Mouse (Mus musculus) liver, embryonic 11.5 days (tissue): ENCODE results near the gene Pcp2. TPM values are rescaled to one million over a fixed set of nuclear protein-coding genes. Genes with fewer than 3 reads are reported as not detected.

ENCODE experiments used
- ATAC-seq: fragments of 200-750 bp; cut with Nextera tagmentation; replicated peaks from 2 replicates; pipeline ENCODE4 v1.8.0; 2017; ENCODE audit warnings: moderate number of reproducible peaks, mild to moderate bottlenecking, moderate TSS enrichment, moderate library complexity; ENCODE audit not compliant: low FRiP score
- DNase-seq: peaks from one replicate; pipeline ENCODE4 v3.0.0-alpha.2; 2017; ENCODE audit warnings: low spot score
- H3K27ac ChIP-seq: fragments of 300-500 bp; sonication (generic); 2 replicates; pipeline ENCODE4 v1.5.1; 2014; ENCODE audit warnings: mild to moderate bottlenecking, low read depth, low read length, control low read depth
- H3K27me3 ChIP-seq: fragments of 300-500 bp; sonication (generic); replicated peaks from 2 replicates; pipeline ENCODE4 v1.6.1; 2014; ENCODE audit warnings: low read length, mixed read lengths; ENCODE audit not compliant: control insufficient read depth, insufficient read depth
- H3K36me3 ChIP-seq: fragments of 300-500 bp; sonication (generic); 2 replicates; pipeline ENCODE4 v1.6.1; 2014; ENCODE audit warnings: mild to moderate bottlenecking, low read length, moderate library complexity, mixed read lengths; ENCODE audit not compliant: control insufficient read depth, insufficient read depth
- H3K4me1 ChIP-seq: fragments of 300-500 bp; sonication (generic); replicated peaks from 2 replicates; pipeline ENCODE4 v1.6.1; 2014; ENCODE audit warnings: low read length, mixed read lengths; ENCODE audit not compliant: control insufficient read depth, insufficient read depth
- H3K4me2 ChIP-seq: fragments of 300-500 bp; sonication (generic); 2 replicates; pipeline ENCODE4 v1.6.1; 2014; ENCODE audit warnings: mild to moderate bottlenecking, control low read depth, moderate library complexity
- H3K4me3 ChIP-seq: fragments of 300-500 bp; sonication (generic); 2 replicates; pipeline ENCODE4 v1.5.1; 2014; ENCODE audit warnings: low read depth, low read length, control low read depth
- H3K9ac ChIP-seq: fragments of 300-500 bp; sonication (generic); 2 replicates; pipeline ENCODE4 v1.6.1; 2014; ENCODE audit warnings: low read depth, low read length, control low read depth
- H3K9me3 ChIP-seq: fragments of 300-500 bp; sonication (generic); 2 replicates; pipeline ENCODE4 v1.6.1; 2016; ENCODE audit warnings: low read length, inconsistent platforms, mixed read lengths; ENCODE audit not compliant: control insufficient read depth
- whole genome bisulfite sequencing: fragments of 180-500 bp; shearing (Covaris S2); extraction: QIAGEN DNeasy Blood & Tissue Kit; methylation state at CpG from one replicate; pipeline ENCODE4 v1.1.7; 2014; 5-methylcytosine and 5-hydroxymethylcytosine counted together
- polyA plus RNA-seq: library from polyadenylated mRNA; unstranded; fragments of >200 nt; fragmentation: Nextera tagmentation; extraction: Ambion mirVana; gene quantifications from 2 replicates; pipeline ENCODE4 v1.2.1, GENCODE M21; 2014

Pcp2 gene
- polyA plus RNA-seq, 1 experiment from 2014 or later: 0.40 TPM

DNA sequence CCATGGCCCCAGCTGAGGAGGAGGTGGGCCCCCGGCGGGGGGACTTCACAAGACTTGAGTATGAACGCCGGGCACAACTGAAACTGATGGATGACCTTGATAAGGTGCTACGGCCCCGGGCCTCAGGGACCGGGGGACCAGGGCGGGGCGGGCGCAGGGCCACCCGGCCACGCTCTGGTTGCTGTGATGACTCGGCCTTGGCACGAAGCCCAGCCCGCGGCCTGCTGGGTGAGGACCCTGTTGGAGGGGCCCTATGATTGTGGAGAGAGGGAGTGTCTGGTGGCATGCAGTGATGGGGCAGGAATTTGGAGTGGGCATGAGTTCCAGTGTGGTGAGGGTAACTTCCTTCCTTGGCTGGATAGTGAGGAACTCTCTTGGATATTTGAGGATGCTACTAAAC, 18.8 kb downstream of the Pcp2 start:
- Histone ChIP-seq H3K4me2 (no peak overlapping the region), H3K4me1 (no peaks in the 10 kb centered on the region), H3K4me3 (no peak overlapping the region), H3K9ac (no peak overlapping the region), H3K27me3 (no peaks in the 10 kb centered on the region), H3K27ac (no peak overlapping the region), H3K36me3 (peaks cover 20% of the 10 kb centered on the region), H3K9me3 (no peaks in the 10 kb centered on the region)
- no peak for ATAC-seq
- DNase-seq: no peak
- WGBS: 73% methylated on average over 16 of the region's 16 CpGs

- WGBS: 71% methylated on average over 13 of the region's 13 CpGs
- no peak overlapping the region for H3K9ac ChIP-seq
- no peak overlapping the region for H3K4me2 ChIP-seq
- no peaks in the 10 kb centered on the region for H3K27me3 ChIP-seq
- ATAC-seq (no peak), DNase-seq (no peak)
- no peak overlapping the region for H3K27ac ChIP-seq
- no peaks in the 10 kb centered on the region for H3K9me3 ChIP-seq
- H3K4me1 ChIP-seq: no peaks in the 10 kb centered on the region
- no peaks in the 10 kb centered on the region for H3K36me3 ChIP-seq
- no peak overlapping the region for H3K4me3 ChIP-seq
Measured at GRCm38 (mm10) chr8:3603439-3603838, 21.9 kb downstream of the Pcp2 start.

DNA sequence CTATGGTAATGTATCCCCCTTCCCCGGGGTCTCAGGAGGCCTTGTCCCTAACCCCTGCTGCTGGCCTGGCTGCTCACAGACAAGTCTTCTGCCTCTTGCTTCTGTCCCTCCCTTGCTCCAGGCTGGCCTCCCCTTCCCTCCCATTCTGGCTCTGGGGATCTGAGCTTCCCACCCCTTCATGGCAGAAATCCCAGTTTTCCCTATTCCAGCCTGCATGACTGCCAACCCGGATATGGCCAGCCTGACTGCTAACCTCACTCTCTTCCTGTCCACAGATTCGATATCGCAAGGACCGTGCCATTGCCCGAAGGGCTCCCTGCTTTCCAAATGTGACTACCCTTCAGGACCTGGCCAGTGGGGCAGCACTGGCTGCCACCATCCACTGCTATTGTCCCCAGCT, 24.9 kb downstream of the Pcp2 start:
- ATAC-seq (no peak), DNase-seq (no peak)
- Histone ChIP-seq H3K36me3 (no peaks in the 10 kb centered on the region; the same call in 1 of the 2 replicates), H3K4me1 (no peaks in the 10 kb centered on the region), H3K9ac (no peak overlapping the region), H3K27me3 (no peaks in the 10 kb centered on the region), H3K9me3 (no peaks in the 10 kb centered on the region), H3K4me3 (no peak overlapping the region), H3K4me2 (no peak overlapping the region), H3K27ac (no peak overlapping the region)
- WGBS: 84% methylated on average over 6 of the region's 6 CpGs

DNA sequence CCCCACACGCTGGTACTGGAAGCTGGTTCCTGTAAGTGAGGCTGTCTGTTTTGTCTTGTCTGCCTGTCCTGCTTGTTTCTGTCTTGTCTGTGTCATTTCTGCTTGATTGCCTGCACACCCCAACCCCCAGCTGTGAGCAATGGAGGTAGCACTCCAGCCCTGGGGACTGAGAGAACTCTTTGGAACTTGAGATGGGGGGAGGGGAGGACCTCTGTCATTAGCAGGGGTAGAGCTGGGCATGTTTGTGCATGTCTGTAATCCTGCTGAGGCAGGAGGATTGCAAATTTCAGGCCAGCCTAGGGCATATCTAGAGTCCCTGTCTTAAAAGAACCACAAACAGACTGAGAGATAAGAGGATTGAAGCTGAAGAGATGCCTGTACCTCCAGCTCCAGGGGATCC, 26.1 kb downstream of the Pcp2 start:
- no peak overlapping the region for H3K27ac ChIP-seq
- no peaks in the 10 kb centered on the region for H3K27me3 ChIP-seq
- no peaks in the 10 kb centered on the region; the same call in 1 of the 2 replicates for H3K36me3 ChIP-seq
- no peak overlapping the region for H3K4me2 ChIP-seq
- DNase-seq (no peak), ATAC-seq (no peak)
- H3K9ac ChIP-seq: no peak overlapping the region
- H3K9me3 ChIP-seq: no peaks in the 10 kb centered on the region
- no peak overlapping the region for H3K4me3 ChIP-seq
- no peaks in the 10 kb centered on the region for H3K4me1 ChIP-seq
- WGBS: 62% methylated on average over 1 of the region's 1 CpGs

- H3K9ac ChIP-seq: no peak overlapping the region
- no peak overlapping the region for H3K4me3 ChIP-seq
- H3K4me2 ChIP-seq: no peak overlapping the region
- no peak overlapping the region for H3K27ac ChIP-seq
- H3K9me3 ChIP-seq: no peaks in the 10 kb centered on the region
- ATAC-seq (peak; percentile 30; the same call in 1 of the 2 replicates), DNase-seq (no peak)
- H3K27me3 ChIP-seq: no peaks in the 10 kb centered on the region
- 63% methylated on average over 3 of the region's 3 CpGs for WGBS
- H3K4me1 ChIP-seq: no peaks in the 10 kb centered on the region
- no peaks in the 10 kb centered on the region; the same call in 1 of the 2 replicates for H3K36me3 ChIP-seq
Measured at GRCm38 (mm10) chr8:3598054-3598453, 27.3 kb downstream of the Pcp2 start.

- WGBS: 83% methylated on average over 2 of the region's 2 CpGs
- Histone ChIP-seq H3K4me1 (no peaks in the 10 kb centered on the region), H3K36me3 (no peaks in the 10 kb centered on the region; the same call in 1 of the 2 replicates), H3K4me2 (no peak overlapping the region), H3K4me3 (no peak overlapping the region), H3K9ac (no peak overlapping the region), H3K9me3 (no peaks in the 10 kb centered on the region), H3K27me3 (no peaks in the 10 kb centered on the region), H3K27ac (no peak overlapping the region)
- ATAC-seq (no peak), DNase-seq (no peak)
Measured at GRCm38 (mm10) chr8:3594466-3594865, 30.9 kb downstream of the Pcp2 start.

DNA sequence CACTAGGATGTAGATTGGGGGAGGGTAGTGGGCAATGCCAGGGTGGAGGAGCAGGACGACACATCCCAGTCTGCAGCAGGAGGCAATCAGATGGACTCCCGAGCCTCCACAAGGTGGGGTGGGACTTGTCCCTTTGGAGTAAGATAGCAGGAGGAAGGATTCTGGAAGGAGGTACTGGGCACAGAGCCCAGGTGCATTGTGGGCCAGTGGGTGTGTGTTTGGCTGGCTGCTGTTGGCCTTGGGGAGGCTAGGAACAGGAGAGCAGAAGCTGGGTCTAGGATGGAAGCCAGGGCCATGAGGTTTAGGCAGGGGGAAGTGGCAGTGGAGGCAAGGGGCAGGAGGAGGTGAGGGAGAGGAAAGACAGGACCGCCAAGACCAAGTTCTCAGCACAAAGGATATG, 31.9 kb downstream of the Pcp2 start:
- WGBS: 53% methylated on average over 3 of the region's 3 CpGs
- no peak for ATAC-seq

DNA sequence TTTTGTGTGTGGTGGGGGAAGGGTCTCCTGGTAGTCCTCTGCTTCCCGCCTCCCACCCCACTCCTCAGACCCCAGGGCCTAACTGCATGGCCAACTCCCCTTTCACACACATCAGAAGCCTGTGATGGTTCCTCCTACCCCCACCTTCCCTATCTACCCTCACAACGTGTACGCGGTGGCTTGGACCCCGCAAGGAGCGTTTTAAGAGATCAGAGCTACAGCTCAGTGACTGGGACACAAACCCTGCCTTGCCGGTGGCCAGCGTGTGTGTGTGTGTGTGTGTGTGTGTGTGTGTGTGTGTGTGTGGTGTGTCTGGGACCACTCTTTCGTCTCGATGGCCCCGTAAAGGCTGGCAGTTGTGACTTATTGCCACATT, 37.1 kb downstream of the Pcp2 start:
- ATAC-seq: 0 out of 2 replicates have a peak, but pooled peaks have one; percentile 35
- Histone ChIP-seq H3K9me3 (no peaks in the 10 kb centered on the region), H3K36me3 (no peaks in the 10 kb centered on the region), H3K27ac (no peak overlapping the region), H3K4me1 (peaks cover 5% of the 10 kb centered on the region), H3K27me3 (peaks cover 8% of the 10 kb centered on the region; the same call in 1 of the 2 replicates), H3K4me2 (peak overlapping the region; percentile 87), H3K9ac (peak overlapping the region; percentile 67), H3K4me3 (peak overlapping the region; percentile 76)
- 10% methylated on average over 11 of the region's 11 CpGs for WGBS
- no peak for DNase-seq

More for the DNA sequence above, 31.9 kb downstream of the Pcp2 start:
- H3K36me3 ChIP-seq: no peaks in the 10 kb centered on the region; the same call in 1 of the 2 replicates
- H3K9me3 ChIP-seq: no peaks in the 10 kb centered on the region
- H3K4me2 ChIP-seq: no peak overlapping the region
- H3K4me3 ChIP-seq: no peak overlapping the region
- H3K27me3 ChIP-seq: no peaks in the 10 kb centered on the region
- H3K4me1 ChIP-seq: no peaks in the 10 kb centered on the region
- H3K9ac ChIP-seq: no peak overlapping the region
- no peak overlapping the region for H3K27ac ChIP-seq
- no peak for DNase-seq

DNA sequence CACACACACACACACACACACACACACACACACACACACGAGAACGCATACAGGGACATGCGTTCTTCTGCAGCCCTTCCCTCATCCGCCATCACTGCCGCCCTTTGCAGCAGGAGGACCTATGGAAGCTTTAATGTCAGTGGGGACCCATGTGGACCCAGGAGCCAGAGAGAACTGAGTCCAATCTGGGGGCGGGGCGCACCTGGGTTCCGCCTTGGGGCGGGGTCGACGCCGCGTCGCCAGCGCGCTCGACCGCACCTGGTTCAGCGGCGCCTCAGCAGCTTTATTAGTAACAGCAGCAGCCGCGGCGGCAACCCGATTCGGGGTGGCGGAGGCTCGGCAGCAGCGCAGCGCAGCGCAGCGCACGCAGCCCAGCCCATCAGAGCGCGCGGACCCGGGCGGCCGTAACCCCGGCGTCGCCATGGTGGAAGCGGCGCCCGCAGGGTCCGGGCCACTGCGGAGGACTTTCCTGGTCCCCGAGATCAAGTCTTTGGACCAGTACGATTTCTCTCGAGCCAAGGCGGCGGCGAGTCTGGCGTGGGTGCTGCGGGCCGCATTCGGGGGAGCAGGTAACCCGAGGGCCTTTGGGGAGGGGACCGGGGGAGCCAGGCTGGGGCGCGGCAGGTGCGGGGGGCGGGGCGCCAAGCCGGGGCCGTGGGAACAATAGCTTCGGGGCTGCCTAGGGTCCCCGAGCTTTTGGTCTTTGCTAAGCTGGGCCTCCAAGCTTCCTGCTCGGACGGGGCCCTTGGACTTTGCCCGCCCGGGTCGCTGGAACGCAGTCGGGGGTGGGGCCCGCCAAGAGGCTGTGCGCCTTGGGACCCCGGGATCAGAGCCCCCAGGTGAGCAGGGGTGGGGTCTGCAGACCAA, 37.7 kb downstream of the Pcp2 start:
- Histone ChIP-seq H3K4me3 (peak overlapping the region; percentile 76), H3K27me3 (peaks cover 8% of the 10 kb centered on the region; the same call in 1 of the 2 replicates), H3K9ac (peak overlapping the region; percentile 67), H3K36me3 (no peaks in the 10 kb centered on the region), H3K4me2 (peak overlapping the region; percentile 87), H3K4me1 (peaks cover 5% of the 10 kb centered on the region), H3K9me3 (no peaks in the 10 kb centered on the region), H3K27ac (no peak overlapping the region)
- WGBS: 1% methylated on average over 75 of the region's 77 CpGs
- ATAC-seq (peak; percentile 63), DNase-seq (peak; percentile 70)
